Mouse (Mus musculus) hindbrain, embryonic 14.5 days (tissue): ENCODE measurements around the gene Il4i1. TPM values are rescaled to one million over a fixed set of nuclear protein-coding genes. Genes with fewer than 3 reads are reported as not detected.

Experiments
- ATAC-seq: fragments of 200-750 bp; cut with Nextera tagmentation; 2 replicates; pipeline ENCODE4 v1.8.0; 2017; ENCODE audit warnings: moderate number of reproducible peaks, mild to moderate bottlenecking, moderate TSS enrichment, moderate library complexity; ENCODE audit not compliant: low FRiP score
- DNase-seq: peaks from one replicate; pipeline ENCODE4 v3.0.0-alpha.2; 2015; ENCODE audit warnings: low spot score
- H3K27ac ChIP-seq: fragments of 300-500 bp; sonication (generic); 2 replicates; pipeline ENCODE4 v1.5.1; 2014; ENCODE audit warnings: mild to moderate bottlenecking, moderate library complexity
- H3K27me3 ChIP-seq: fragments of 300-500 bp; sonication (generic); 2 replicates; pipeline ENCODE4 v1.6.1; 2014; ENCODE audit warnings: mild to moderate bottlenecking, low read length, mixed read lengths; ENCODE audit not compliant: control insufficient read depth, insufficient read depth
- H3K36me3 ChIP-seq: fragments of 300-500 bp; sonication (generic); replicated peaks from 2 replicates; pipeline ENCODE4 v1.6.1; 2014; ENCODE audit not compliant: control insufficient read depth, insufficient read depth
- H3K4me1 ChIP-seq: fragments of 300-500 bp; sonication (generic); replicated peaks from 2 replicates; pipeline ENCODE4 v1.6.1; 2014; ENCODE audit warnings: antibody characterized with exemption, low read length, mixed read lengths; ENCODE audit not compliant: control insufficient read depth, insufficient read depth
- H3K4me2 ChIP-seq: fragments of 300-500 bp; sonication (generic); replicated peaks from 2 replicates; pipeline ENCODE4 v1.6.1; 2014; ENCODE audit warnings: mild to moderate bottlenecking, moderate library complexity
- H3K4me3 ChIP-seq: fragments of 300-500 bp; sonication (generic); replicated peaks from 2 replicates; pipeline ENCODE4 v1.5.1; 2014; ENCODE audit warnings: mild to moderate bottlenecking, low read length
- H3K9ac ChIP-seq: fragments of 300-500 bp; sonication (generic); 2 replicates; pipeline ENCODE4 v1.6.1; 2014
- H3K9me3 ChIP-seq: fragments of 300-500 bp; sonication (generic); 2 replicates; pipeline ENCODE4 v1.6.1; 2016; ENCODE audit warnings: low read length; ENCODE audit not compliant: control insufficient read depth
- WGBS: fragments of 180-500 bp; shearing (Covaris S2); extraction: QIAGEN DNeasy Blood & Tissue Kit; methylation state at CpG from one replicate; pipeline ENCODE4 v1.1.7; 2014; 5-methylcytosine and 5-hydroxymethylcytosine counted together
- polyA plus RNA-seq: library from polyadenylated mRNA; unstranded; fragments of >200 nt; fragmentation: Nextera tagmentation; extraction: Ambion mirVana; gene quantifications from 2 replicates; pipeline ENCODE4 v1.2.1, GENCODE M21; 2014

Gene Il4i1
- polyA plus RNA-seq, 1 experiment from 2014 or later = 1.3 TPM

- no peaks in the 10 kb centered on the region for H3K27me3 ChIP-seq
- ATAC-seq (no peak), DNase-seq (no peak)
- no peak overlapping the region for H3K4me2 ChIP-seq
- no peak overlapping the region for H3K9ac ChIP-seq
- no peaks in the 10 kb centered on the region for H3K36me3 ChIP-seq
- 92% methylated on average over 2 of the region's 2 CpGs for WGBS
- H3K4me1 ChIP-seq = no peaks in the 10 kb centered on the region
- no peak overlapping the region for H3K27ac ChIP-seq
- no peak overlapping the region for H3K4me3 ChIP-seq
- H3K9me3 ChIP-seq = no peaks in the 10 kb centered on the region
Observed at GRCm38 (mm10) chr7:44808927-44809326, 7.3 kb upstream of the Il4i1 start.

DNA sequence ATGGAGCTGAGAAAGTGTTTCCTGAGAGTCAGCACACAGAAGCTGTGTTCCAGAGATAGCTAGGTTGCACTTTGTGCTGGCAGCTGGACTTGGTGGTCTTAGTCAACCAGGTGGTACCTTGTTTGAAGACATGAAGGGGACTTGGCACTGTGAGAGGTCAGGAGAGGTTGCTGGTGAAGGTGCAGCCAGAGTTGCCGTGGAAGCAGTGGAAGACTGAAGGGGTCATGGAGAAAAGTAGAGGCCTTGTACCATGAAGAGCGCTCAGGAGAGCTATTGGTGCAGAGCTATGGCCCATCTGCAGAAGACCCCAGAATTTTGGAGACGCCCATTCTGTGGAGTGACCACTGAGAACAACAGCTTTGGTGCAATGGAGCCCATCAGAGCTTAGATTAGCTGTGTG lies 6.7 kb upstream of the Il4i1 start:
- no peak for DNase-seq
- Histone ChIP-seq H3K4me3 (no peak overlapping the region), H3K27me3 (no peaks in the 10 kb centered on the region), H3K4me1 (no peaks in the 10 kb centered on the region), H3K36me3 (no peaks in the 10 kb centered on the region), H3K27ac (no peak overlapping the region), H3K4me2 (no peak overlapping the region), H3K9me3 (no peaks in the 10 kb centered on the region), H3K9ac (no peak overlapping the region)
- 91% methylated on average over 3 of the region's 3 CpGs for WGBS
- ATAC-seq = no peak

DNA sequence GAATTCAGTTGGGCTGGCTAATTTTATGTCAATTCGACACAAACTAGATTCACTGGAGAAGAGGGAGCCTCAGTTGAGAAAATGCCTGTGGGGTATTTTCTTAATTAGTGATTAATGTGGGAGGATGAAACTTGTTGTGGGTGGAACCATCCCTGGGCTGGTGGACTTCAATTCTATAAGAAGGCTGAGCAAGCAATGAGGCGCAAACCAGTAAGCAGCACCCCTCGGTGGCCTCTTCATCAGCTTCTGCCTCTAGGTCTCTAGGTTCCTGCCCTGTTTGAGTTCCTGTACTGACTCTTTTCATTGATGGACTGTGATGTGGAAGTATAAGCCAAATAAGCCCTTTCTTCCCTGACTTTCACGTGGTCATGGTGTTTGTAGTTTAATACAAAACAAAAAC lies 5.8 kb upstream of the Il4i1 start:
- Histone ChIP-seq H3K4me1 (peaks cover 6% of the 10 kb centered on the region), H3K36me3 (no peaks in the 10 kb centered on the region), H3K27me3 (no peaks in the 10 kb centered on the region), H3K4me3 (no peak overlapping the region), H3K27ac (no peak overlapping the region), H3K9me3 (no peaks in the 10 kb centered on the region), H3K4me2 (no peak overlapping the region), H3K9ac (no peak overlapping the region)
- no peak for ATAC-seq
- DNase-seq = no peak
- WGBS = 90% methylated on average over 4 of the region's 4 CpGs

DNA sequence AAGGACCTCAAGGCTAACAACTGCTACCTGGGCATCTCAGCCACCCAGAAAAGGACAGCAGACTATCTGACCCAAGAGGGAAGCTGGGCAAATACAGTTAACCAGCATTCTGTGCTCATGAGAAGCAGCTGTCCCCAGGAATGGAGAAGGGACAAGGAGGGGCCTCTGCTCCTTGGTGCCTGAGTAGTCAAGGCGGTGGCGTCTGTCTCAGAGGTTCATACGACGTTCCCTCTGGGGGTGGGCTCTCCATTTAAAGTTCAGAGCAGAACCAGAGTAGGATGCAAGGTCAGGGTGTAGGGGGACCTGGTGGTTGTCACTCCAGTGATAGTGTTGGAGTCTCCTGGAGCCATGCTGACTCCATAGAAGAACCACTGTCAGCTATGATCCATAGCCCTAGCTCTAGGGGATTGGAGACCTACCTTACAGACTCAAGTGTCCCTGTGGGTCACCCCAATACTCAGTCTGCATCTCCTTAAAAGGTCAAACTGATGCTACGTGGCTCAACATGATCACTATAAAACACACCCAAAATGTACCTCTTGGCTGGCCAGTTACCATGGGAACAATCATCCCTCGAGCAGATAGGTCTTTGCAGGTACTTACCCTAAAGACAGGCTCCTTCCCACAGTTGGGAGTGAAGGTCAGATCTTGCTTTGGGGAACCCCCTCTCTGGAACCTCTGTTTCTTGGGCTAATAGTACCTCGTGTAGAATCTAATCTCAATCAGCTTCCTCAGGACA lies 5.2 kb upstream of the Il4i1 start:
- Histone ChIP-seq H3K4me1 (peaks cover 7% of the 10 kb centered on the region), H3K9me3 (no peaks in the 10 kb centered on the region), H3K27ac (no peak overlapping the region), H3K4me3 (no peak overlapping the region), H3K4me2 (no peak overlapping the region), H3K27me3 (no peaks in the 10 kb centered on the region), H3K36me3 (no peaks in the 10 kb centered on the region), H3K9ac (no peak overlapping the region)
- WGBS = 91% methylated on average over 7 of the region's 7 CpGs
- DNase-seq (no peak), ATAC-seq (no peak)

DNA sequence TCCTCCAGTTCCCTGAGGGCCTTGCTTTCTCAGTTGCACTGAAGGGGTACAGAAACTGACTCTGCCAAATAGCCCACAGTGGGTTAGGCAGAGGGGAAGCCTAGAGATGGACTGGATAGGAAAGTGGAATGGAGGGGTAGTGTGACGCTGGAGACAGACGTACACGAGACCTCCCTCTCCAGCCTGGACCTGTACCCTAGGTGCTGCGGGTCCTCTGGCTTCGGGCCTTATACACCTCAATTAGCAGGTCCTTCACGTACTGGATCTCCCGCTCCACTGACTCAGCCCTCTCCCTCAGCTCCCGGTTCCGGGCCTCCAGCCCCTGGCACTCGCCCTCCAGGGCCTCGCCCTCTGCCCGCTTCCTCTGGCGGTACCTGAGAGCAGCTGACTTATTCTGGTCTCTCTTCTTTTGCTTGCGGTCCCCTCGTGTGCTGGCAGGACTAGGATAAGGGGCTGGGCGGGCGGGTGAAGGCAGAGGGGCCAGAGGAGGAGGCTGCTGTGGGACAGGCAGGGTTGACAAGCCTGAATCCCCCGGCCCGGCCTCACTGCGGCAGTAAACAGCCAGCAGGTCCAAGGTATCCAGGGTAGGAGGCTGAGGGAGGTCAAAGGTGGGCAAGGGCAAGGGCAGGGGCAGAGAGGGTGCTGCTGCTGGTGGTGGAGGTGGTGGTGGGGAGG lies 3.4 kb upstream of the Il4i1 start:
- H3K4me2 ChIP-seq = no peak overlapping the region
- DNase-seq (no peak), ATAC-seq (no peak)
- H3K4me3 ChIP-seq = no peak overlapping the region
- H3K4me1 ChIP-seq = peaks cover 16% of the 10 kb centered on the region
- H3K27me3 ChIP-seq = no peaks in the 10 kb centered on the region
- whole genome bisulfite sequencing = 92% methylated on average over 20 of the region's 20 CpGs
- no peaks in the 10 kb centered on the region for H3K36me3 ChIP-seq
- no peaks in the 10 kb centered on the region for H3K9me3 ChIP-seq
- H3K27ac ChIP-seq = no peak overlapping the region
- H3K9ac ChIP-seq = no peak overlapping the region

DNA sequence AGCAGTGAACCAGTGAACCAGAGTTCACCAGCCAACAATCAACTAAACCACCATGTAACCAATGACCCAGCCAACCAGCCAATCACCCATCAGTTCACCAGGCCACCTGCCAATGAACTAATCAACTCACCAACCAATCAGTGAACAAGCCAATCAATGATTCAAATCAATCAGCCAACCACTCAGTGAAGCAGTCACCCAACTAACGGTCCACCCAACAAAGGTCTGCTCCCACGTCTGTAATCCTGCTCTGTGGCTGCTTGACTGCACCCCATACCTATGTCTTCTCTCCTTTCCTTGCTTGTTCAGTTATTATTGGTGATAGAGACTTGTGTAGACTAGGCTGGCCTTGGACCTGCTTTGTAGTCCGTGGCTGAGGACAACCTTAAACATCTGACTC lies 2.2 kb upstream of the Il4i1 start:
- no peak for DNase-seq
- Histone ChIP-seq H3K4me1 (peaks cover 28% of the 10 kb centered on the region), H3K9ac (no peak overlapping the region), H3K9me3 (no peaks in the 10 kb centered on the region), H3K4me2 (no peak overlapping the region), H3K4me3 (no peak overlapping the region), H3K27ac (no peak overlapping the region), H3K36me3 (no peaks in the 10 kb centered on the region), H3K27me3 (no peaks in the 10 kb centered on the region)
- ATAC-seq = no peak
- 96% methylated on average over 3 of the region's 3 CpGs for WGBS

DNA sequence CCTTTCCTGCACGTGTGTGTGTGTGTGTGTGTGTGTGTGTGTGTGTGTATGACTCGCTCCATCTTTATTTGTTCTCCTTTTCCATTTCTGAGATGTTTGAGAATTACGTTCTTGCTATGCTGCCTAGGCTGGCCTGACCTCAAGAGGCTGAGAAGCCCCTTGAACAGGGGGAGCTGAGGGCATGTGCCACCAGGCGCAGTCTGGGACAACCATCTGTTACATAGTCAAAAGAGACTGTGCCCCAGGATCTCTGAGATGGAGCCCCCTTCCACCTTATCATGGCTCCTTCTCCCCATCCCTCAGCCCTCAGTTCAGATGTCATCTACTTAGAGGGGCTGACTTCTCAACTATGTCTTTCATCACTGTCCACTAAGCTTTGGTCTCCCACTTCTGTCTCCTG lies 1.8 kb upstream of the Il4i1 start:
- 96% methylated on average over 3 of the region's 4 CpGs for WGBS
- no peak overlapping the region for H3K27ac ChIP-seq
- peaks cover 31% of the 10 kb centered on the region for H3K4me1 ChIP-seq
- H3K4me3 ChIP-seq = no peak overlapping the region
- no peaks in the 10 kb centered on the region for H3K9me3 ChIP-seq
- H3K4me2 ChIP-seq = no peak overlapping the region
- H3K27me3 ChIP-seq = no peaks in the 10 kb centered on the region
- H3K36me3 ChIP-seq = no peaks in the 10 kb centered on the region
- no peak overlapping the region for H3K9ac ChIP-seq
- ATAC-seq (no peak), DNase-seq (no peak)

DNA sequence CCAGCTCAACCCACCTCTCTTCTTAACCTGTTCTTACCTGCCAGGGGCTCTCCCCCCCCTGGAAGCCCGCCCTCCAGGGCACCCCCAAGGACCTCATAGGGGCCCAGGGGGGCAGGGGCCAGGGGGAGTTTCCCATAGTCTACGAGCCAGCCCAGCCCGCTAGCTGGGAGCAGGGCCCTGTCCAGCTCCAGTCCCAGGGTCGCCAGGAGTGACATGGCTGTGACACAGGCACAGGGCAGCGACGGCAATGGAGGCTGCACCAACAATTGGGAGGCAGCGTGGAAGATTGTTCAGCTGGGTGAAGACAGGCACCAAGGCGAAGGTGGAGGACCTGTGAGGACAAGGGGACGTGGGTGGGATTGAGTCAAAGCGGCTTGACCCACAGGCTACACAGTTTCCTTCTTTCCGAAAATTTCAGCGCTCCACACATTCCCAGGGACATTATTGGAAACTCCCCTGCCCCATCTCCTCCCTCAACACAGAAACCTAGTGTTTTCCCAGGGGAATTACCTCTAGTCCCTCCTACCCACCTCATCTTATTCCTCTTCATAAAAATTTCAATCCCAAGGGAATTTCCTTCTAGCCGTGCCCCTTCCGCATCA lies 1.1 kb upstream of the Il4i1 start:
- no peaks in the 10 kb centered on the region for H3K9me3 ChIP-seq
- H3K4me1 ChIP-seq = peaks cover 36% of the 10 kb centered on the region
- no peaks in the 10 kb centered on the region for H3K36me3 ChIP-seq
- no peak for DNase-seq
- ATAC-seq = no peak
- peak overlapping the region; percentile 34; the same call in 1 of the 2 replicates for H3K9ac ChIP-seq
- no peaks in the 10 kb centered on the region for H3K27me3 ChIP-seq
- peak overlapping the region; percentile 83 for H3K4me3 ChIP-seq
- H3K4me2 ChIP-seq = peak overlapping the region; percentile 67
- WGBS = 23% methylated on average over 14 of the region's 14 CpGs
- peak overlapping the region; percentile 53; the same call in 1 of the 2 replicates for H3K27ac ChIP-seq

DNA sequence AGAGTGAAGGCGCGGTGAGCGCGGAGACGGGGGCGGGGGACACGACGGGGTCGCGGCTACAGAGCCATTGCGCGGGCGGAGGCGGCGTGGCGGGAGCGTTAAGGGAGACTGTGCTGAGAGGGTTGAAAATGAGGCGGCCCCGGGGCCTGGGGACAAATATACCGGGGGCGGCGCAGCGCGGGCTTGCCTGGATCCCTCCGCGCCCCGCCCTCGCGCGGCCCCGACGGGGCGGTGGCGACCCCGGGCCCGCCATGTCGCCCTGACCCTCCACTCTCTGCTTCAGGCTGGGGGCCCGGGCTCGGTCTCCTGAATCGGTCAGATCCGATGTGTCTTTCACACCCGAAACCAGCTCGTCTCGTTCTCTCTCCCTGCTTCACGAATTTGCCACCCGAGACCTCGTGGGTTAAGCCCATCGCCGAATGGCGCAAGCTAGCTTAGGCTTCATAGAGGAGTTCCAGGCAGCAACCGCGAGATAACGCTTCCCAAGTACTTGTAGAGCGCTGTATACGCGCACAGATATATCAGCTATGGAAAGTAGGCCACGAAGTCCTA lies 359 bp downstream of the Il4i1 start, which contains the start of gene Atf5:
Gene Atf5, minus strand, starts transcription at position 189 of the 552 bp plus-strand sequence.
- H3K9ac ChIP-seq = peak within 1 kb of the TSS; percentile 80
- peak within 1 kb of the TSS; percentile 90 for H3K27ac ChIP-seq
- peaks cover 36% of the 10 kb centered on the region for H3K4me1 ChIP-seq
- peak within 1 kb of the TSS; percentile 83 for H3K4me3 ChIP-seq
- H3K9me3 ChIP-seq = no peaks in the 10 kb centered on the region
- peak within 1 kb of the TSS; percentile 67 for H3K4me2 ChIP-seq
- H3K36me3 ChIP-seq = no peaks in the 10 kb centered on the region
- 0% methylated on average over 36 of the region's 57 CpGs for WGBS
- DNase-seq (peak; percentile 47), ATAC-seq (peak; percentile 22)
- no peaks in the 10 kb centered on the region for H3K27me3 ChIP-seq
